Mouse (Mus musculus) kidney, adult 18-20 months (tissue): ENCODE measurements around the gene Stk11.
A peak's percentile ranks its signal among the peaks of the same experiment; 100 is the strongest.

Source experiments
- DNase-seq: peaks from one replicate; pipeline ENCODE4 v3.0.0; 2021

The Stk11 gene

GRCm38 (mm10) chr10:80095547-80095946 is 20.1 kb upstream of the Stk11 start:
- no peak for DNase-seq

DNA sequence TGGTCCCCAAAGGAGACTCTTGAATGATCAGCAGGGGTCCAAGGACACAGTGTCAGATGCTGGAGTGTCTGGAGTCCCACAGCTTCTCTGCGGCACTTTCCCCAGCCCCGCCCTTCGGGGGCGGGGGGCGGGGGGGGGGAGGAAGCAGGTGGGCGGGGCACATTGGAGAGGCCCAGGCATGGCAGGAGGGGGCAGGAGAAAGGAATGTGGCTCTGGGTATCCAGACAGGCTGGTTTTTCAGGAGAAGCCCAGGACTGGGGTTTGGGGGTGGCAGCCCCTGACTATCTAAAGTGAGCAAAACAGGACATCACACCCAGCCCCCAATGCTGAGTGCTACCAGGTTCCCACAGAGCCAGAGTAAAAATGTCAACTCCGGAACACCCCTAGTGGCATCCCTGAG is 18.3 kb upstream of the Stk11 start:
- DNase-seq = no peak

DNA sequence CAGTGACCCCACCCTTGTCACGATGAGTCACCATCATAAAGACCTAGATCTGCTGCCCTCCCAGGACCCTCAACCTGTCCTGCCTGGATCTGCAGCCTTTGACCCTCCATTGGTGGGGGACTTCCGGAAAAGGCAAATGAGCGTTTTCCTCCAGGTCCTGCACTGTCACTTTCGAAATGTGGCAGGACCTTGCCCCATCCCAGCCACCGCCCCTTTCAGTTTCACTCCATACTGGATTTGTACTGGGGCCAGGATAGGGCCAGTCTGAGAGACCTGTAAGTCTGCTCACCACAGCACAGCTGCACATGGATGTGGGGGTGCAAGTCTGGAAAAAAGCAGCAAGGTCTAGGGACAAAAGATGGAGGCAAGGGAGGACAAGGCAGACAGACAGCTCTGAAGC is 17.0 kb upstream of the Stk11 start:
- no peak for DNase-seq

- DNase-seq = peak; percentile 51
Measured at GRCm38 (mm10) chr10:80100982-80101381, 14.6 kb upstream of the Stk11 start.

DNA sequence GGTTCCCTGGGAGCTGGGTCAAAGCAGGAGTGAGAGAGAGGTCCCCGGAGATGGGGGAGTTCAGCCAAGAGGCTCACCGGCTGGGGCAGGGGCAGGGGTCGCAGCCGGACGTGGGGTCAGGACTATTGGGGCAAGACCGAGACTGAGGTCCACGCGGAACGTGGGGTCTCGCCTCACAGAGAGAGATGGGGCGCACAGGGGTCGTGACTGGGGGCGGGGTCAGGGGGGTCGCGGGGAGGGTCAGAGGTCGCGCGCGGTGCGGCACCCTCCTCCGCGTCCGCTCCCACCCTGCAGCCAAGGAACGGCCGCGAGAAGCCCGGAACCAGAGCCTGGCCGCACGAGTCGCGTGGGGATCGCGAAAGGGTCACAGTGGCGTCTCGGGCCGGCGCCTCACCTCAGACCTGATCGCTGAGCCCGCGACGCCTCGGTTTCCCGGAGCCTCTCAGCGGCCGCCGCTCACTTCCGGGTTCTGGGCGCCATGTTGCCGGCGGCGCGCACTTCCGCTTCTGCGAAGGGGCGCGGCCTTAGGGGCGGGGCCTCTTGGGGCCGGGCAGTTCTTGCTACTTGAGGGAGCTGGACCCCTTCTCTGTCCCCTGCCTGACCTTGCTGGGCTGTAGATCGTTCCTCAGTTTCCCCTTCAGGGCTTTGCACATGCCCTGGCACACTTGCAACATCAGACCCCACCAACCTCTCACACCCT is 13.2 kb upstream of the Stk11 start:
- peak; percentile 91 for DNase-seq

GRCm38 (mm10) chr10:80103032-80103431 is 12.6 kb upstream of the Stk11 start:
- no peak for DNase-seq

GRCm38 (mm10) chr10:80104181-80104580 is 11.4 kb upstream of the Stk11 start:
- no peak for DNase-seq

- no peak for DNase-seq
Measured at GRCm38 (mm10) chr10:80105460-80105859, 10.1 kb upstream of the Stk11 start, which contains the start of gene Sbno2. TSS of gene Sbno2 (minus strand) at chr10:80105571.

DNA sequence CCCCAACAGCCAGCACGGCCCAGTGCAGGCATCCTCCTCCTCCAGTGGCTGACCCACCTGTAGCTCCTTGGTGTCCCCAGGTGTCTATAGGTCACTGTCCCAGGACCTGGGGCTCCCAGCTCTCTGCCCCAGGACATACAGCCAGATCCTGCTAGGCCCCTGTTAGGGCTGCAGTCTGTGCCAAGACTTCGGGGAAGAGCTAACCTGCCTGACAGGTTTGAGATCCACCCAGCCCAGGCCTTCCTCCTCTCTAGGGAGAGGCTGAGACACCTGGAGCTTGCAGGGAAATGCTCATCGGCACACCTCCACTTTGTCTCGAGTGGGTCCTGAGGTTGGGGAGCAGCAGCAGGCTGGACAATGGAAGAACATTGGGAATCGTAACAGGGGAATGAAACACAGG is 9.7 kb upstream of the Stk11 start:
- no peak for DNase-seq

GRCm38 (mm10) chr10:80107678-80108077 is 7.9 kb upstream of the Stk11 start:
- no peak for DNase-seq

- peak; percentile 94 for DNase-seq
Measured at GRCm38 (mm10) chr10:80114341-80115284, 990 bp upstream of the Stk11 start.

DNA sequence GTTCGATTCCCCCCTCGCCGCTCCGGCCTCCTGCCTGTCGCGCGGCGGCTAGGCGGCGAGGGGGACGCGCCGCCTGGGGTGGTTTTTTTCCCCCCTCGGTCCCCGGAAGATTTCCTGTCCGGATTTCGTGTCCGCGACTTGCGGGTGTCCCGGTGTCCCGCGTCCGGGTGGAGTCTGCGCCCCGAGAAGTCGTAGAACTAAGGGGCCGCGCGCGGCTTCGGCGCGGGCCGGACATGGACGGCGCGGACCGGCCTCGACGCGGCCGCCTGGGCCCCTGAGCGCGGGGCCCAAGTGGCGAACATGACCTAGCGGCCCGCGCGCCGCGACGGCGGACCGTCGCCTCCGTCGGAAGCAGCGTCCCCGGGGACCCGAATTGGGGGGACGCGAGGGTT is 337 bp downstream of the Stk11 start:
- no peak for DNase-seq

- no peak for DNase-seq
Measured at GRCm38 (mm10) chr10:80116563-80116926, 942 bp downstream of the Stk11 start.

DNA sequence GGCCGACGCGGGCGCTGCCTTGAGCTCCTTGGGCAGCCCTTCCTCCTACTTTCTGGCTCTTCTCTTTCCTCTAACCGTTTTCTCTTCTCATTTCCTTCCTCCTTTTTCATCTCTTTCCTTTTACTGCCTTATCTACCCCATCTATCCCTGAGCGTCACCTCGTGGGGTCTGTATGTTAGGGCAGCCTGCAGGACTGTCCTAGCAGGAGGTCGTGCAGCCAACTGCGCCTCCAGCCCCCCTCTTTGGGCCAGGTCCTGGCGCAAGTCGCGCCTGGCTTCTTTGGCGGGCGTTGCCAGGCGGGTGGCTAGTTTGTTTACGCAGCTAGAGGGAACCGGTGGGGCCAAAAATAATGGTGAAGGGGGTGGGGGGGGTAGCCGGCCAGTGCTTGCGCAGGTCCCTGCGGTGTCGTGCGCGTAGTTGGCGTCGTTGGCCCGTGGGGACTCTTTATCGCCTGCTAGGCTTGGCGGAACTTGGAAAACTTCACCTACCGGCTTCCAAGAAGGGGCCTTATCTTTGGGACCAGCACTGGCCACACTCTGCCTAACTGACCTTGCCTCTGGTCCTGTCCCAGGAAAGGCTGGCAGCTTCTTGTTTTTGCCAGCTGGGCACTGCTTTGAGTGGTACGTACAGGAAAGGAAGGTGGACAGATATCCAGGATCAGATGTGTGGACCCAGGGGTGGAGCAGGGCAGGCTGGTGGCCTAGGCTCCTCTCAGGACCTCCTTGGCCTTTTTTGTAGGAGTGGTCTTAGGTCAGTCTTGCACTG is 1.5 kb downstream of the Stk11 start:
- DNase-seq = peak; percentile 58

DNA sequence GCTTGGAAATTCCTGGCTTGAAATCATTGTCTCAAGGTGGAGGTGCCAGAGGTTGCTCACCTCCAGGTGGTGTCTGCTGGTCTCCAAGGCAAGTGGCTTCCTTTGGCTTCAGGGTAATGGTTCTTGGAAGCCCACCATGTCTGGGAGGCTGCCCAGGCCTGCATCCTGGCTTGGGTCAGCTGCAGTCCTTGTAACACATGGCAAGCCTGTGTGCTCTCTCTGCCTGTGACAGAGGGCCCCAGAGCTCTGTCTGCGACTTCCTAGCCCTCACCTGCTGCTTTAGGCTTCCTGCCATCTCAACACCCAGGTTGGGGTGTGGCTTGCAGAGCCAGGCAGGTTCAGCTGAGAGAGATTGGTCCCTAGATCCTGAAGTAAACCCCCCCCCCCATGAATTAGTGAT is 2.1 kb downstream of the Stk11 start:
- no peak for DNase-seq

GRCm38 (mm10) chr10:80118552-80118951 is 2.9 kb downstream of the Stk11 start:
- no peak for DNase-seq

- DNase-seq = no peak
Measured at GRCm38 (mm10) chr10:80120146-80120545, 4.5 kb downstream of the Stk11 start.

DNA sequence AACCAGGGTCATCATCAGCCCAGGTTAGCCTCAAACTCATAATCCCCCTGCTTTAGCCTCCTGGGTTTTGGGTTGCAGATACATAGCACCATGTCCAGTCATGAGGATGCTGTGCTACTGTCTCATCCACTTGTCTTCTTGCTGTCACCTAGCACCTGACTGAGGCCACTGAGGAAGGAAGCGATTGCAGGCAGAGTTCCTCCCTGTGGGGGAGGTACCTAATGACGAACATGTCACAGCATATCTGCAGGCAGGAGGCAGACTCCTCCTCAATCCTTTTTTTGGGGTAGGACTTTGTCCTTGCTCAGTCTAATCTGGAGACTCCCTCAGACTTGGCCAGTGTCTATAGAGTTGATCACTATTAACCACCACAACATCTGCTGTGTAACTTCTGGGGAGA is 6.0 kb downstream of the Stk11 start:
- no peak for DNase-seq

DNA sequence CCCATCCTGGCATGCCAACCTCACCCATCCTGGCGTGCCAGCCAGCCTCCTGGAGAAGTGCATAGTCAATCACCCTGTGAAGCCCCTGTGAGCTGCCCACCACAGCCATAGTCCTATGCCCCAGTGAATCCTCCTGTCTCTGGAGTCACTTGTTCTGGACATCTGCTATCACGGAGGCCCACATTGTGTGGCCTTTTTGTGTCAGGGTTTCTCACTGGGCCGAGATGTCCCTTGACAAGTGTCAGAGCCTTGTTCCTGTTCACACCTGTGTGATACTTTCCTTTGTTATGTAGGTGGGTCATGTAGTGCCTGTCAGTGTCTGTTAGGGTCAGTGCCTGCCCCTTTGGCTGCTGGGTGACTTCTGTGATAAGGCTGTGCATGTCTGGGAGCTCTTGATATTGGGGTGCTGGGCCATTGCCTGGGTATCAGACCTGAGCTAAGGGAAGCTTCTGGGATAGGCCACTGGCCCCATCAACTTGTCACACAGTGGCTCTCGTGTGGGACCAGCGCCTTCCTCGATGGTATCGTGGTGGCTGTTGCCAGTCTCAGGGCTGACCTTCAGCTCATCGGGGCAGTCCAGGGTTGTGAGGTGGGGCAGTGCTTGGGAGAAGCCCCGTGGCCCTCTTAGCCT is 8.4 kb downstream of the Stk11 start:
- no peak for DNase-seq

DNA sequence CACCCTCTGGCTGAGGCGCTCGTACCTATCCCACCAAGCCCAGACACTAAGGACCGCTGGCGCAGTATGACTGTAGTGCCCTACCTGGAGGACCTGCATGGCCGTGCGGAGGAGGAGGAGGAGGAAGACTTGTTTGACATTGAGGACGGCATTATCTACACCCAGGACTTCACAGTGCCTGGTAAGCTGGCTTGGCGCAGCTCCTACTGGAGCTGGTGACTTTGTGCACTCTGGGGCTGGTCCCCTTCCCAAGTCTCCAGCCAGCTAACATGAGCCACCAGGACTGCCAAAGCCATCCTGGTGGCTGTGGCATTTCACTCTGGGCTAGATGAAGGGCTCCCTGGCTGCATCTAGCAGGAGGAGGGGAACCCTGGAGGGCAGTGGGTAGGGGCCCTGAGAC is 12.3 kb downstream of the Stk11 start:
- no peak for DNase-seq

GRCm38 (mm10) chr10:80129846-80130245 is 14.2 kb downstream of the Stk11 start:
- peak; percentile 29 for DNase-seq

DNA sequence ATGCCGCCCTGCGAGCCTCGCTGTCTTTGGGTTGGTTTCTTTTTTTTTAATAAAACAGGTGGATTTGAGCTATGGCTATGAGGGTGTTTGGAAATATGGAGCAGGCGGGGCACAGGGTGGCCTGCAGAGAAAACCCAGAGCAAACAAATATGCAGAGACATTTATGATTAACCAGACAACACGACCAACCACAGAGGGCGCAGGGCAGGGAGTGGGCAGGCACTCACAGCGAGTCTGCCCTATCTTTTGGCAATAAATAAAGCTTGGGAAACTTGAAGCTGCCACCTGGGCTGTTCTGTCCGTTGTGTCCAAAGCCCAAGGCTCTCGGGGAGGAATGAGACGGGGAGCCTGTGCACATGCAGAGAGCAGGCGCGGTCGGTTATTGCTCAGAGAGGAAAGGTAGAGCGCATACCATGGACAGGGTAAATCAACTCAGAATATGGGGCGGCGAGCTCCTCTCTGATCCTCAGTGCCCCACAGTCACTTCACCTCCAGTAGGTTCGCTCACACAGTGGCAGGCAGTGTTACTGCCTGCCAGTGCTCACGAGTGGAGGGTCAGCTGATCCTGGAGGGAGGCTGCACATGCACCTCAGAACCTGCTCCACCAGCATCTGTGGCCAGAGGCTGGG is 14.9 kb downstream of the Stk11 start:
- DNase-seq = peak; percentile 74
